Mouse (Mus musculus): ENCODE results near the gene 1700007K13Rik. TPM values are rescaled to one million over a fixed set of nuclear protein-coding genes. Genes with fewer than 3 reads are reported as not detected.
"Not testable (repeated sequence)": the region's sequence is repeated elsewhere in the genome, so short reads cannot be mapped to it uniquely, and the experiment has no call there.

Gene 1700007K13Rik
- polyA plus RNA-seq, 1 experiment from 2014 or later, result 3.6 TPM

GRCm38 (mm10) chr2:28496671-28497070 is 30.5 kb upstream of the 1700007K13Rik start, which contains the start of gene Gbgt1:
TSS of gene Gbgt1 (plus strand) at chr2:28496891.
- Histone ChIP-seq H3K27ac (replicated peaks) (no peak within 1 kb of the TSS), H3K9me3 (no peaks in the 10 kb centered on the region), H3K27me3 (no peaks in the 10 kb centered on the region), H3K4me1 (replicated peaks) (no peaks in the 10 kb centered on the region), H3K36me3 (no peaks in the 10 kb centered on the region), H3K4me3 (no peak within 1 kb of the TSS), H3K4me2 (no peak within 1 kb of the TSS), H3K9ac (no peak within 1 kb of the TSS)
- ATAC-seq (ENCODE audit: low FRiP score, low read depth), result no peak
- 79% methylated on average over 5 of the region's 5 CpGs for WGBS

GRCm38 (mm10) chr2:28495801-28496595 is 29.9 kb upstream of the 1700007K13Rik start:
- Histone ChIP-seq H3K9ac (no peak overlapping the region), H3K36me3 (no peaks in the 10 kb centered on the region), H3K4me3 (no peak overlapping the region), H3K9me3 (no peaks in the 10 kb centered on the region), H3K4me1 (replicated peaks) (no peaks in the 10 kb centered on the region), H3K4me2 (no peak overlapping the region), H3K27me3 (no peaks in the 10 kb centered on the region), H3K27ac (replicated peaks) (no peak overlapping the region)
- 81% methylated on average over 16 of the region's 16 CpGs for WGBS
- ATAC-seq (ENCODE audit: low FRiP score, low read depth), result no peak

- Histone ChIP-seq H3K9me3 (no peaks in the 10 kb centered on the region), H3K4me3 (no peak overlapping the region), H3K36me3 (no peaks in the 10 kb centered on the region), H3K4me1 (replicated peaks) (no peaks in the 10 kb centered on the region), H3K9ac (no peak overlapping the region), H3K27ac (replicated peaks) (no peak overlapping the region), H3K27me3 (no peaks in the 10 kb centered on the region), H3K4me2 (no peak overlapping the region)
- 87% methylated on average over 14 of the region's 14 CpGs for WGBS
- no peak for ATAC-seq (ENCODE audit: low FRiP score, low read depth)
Observed at GRCm38 (mm10) chr2:28495207-28495756, 29.1 kb upstream of the 1700007K13Rik start.

- Histone ChIP-seq H3K4me3 (no peak overlapping the region), H3K9ac (no peak overlapping the region), H3K9me3 (no peaks in the 10 kb centered on the region), H3K27me3 (no peaks in the 10 kb centered on the region), H3K27ac (replicated peaks) (no peak overlapping the region), H3K4me1 (replicated peaks) (no peaks in the 10 kb centered on the region), H3K4me2 (no peak overlapping the region), H3K36me3 (no peaks in the 10 kb centered on the region)
- no peak for ATAC-seq (ENCODE audit: low FRiP score, low read depth)
- 94% methylated on average over 2 of the region's 2 CpGs for WGBS
Observed at GRCm38 (mm10) chr2:28494521-28494920, 28.4 kb upstream of the 1700007K13Rik start.

GRCm38 (mm10) chr2:28483861-28484260 is 17.7 kb upstream of the 1700007K13Rik start:
- Histone ChIP-seq H3K9me3 (no peaks in the 10 kb centered on the region), H3K9ac (no peak overlapping the region), H3K27me3 (no peaks in the 10 kb centered on the region), H3K4me3 (no peak overlapping the region), H3K4me2 (no peak overlapping the region), H3K4me1 (replicated peaks) (no peaks in the 10 kb centered on the region), H3K36me3 (no peaks in the 10 kb centered on the region), H3K27ac (replicated peaks) (no peak overlapping the region)
- WGBS, result 78% methylated on average over 2 of the region's 2 CpGs
- ATAC-seq (ENCODE audit: low FRiP score, low read depth), result no peak

- Histone ChIP-seq H3K27me3 (no peaks in the 10 kb centered on the region), H3K9me3 (no peaks in the 10 kb centered on the region), H3K4me3 (no peak overlapping the region), H3K4me2 (0 out of 2 replicates have a peak overlapping the region, but pooled peaks have one; percentile 19), H3K27ac (replicated peaks) (no peak overlapping the region), H3K9ac (no peak overlapping the region), H3K4me1 (replicated peaks) (no peaks in the 10 kb centered on the region), H3K36me3 (no peaks in the 10 kb centered on the region)
- WGBS, result 84% methylated on average over 20 of the region's 20 CpGs
- ATAC-seq (ENCODE audit: low FRiP score, low read depth), result no peak
Observed at GRCm38 (mm10) chr2:28479208-28480204, 13.4 kb upstream of the 1700007K13Rik start.

GRCm38 (mm10) chr2:28477993-28478392 is 11.9 kb upstream of the 1700007K13Rik start:
- not testable (repeated sequence) for H3K4me3 ChIP-seq; ATAC-seq (ENCODE audit: low FRiP score, low read depth); H3K27ac ChIP-seq (replicated peaks); H3K4me1 ChIP-seq (replicated peaks); H3K4me2 ChIP-seq; H3K9me3 ChIP-seq; H3K9ac ChIP-seq; H3K27me3 ChIP-seq; H3K36me3 ChIP-seq
- 85% methylated on average over 5 of the region's 5 CpGs for WGBS

GRCm38 (mm10) chr2:28472011-28472410 is 5.9 kb upstream of the 1700007K13Rik start:
- H3K4me1 ChIP-seq (replicated peaks), result peaks cover 13% of the 10 kb centered on the region
- H3K27ac ChIP-seq (replicated peaks); H3K4me3 ChIP-seq; H3K4me2 ChIP-seq; H3K9me3 ChIP-seq; H3K27me3 ChIP-seq; ATAC-seq (ENCODE audit: low FRiP score, low read depth); H3K9ac ChIP-seq: not testable (repeated sequence)
- H3K36me3 ChIP-seq, result peaks cover 42% of the 10 kb centered on the region
- 93% methylated on average over 8 of the region's 8 CpGs for WGBS

GRCm38 (mm10) chr2:28470591-28470990 is 4.5 kb upstream of the 1700007K13Rik start:
- Histone ChIP-seq H3K4me2 (no peak overlapping the region), H3K27me3 (no peaks in the 10 kb centered on the region), H3K4me1 (replicated peaks) (peaks cover 22% of the 10 kb centered on the region), H3K9ac (no peak overlapping the region), H3K9me3 (peaks cover 8% of the 10 kb centered on the region; the same call in 1 of the 2 replicates), H3K4me3 (no peak overlapping the region), H3K27ac (replicated peaks) (no peak overlapping the region), H3K36me3 (peaks cover 42% of the 10 kb centered on the region)
- no peak for ATAC-seq (ENCODE audit: low FRiP score, low read depth)
- 94% methylated on average over 2 of the region's 2 CpGs for WGBS

GRCm38 (mm10) chr2:28469461-28469860 is 3.3 kb upstream of the 1700007K13Rik start:
- peaks cover 42% of the 10 kb centered on the region for H3K36me3 ChIP-seq
- H3K9ac ChIP-seq, result no peak overlapping the region
- peaks cover 22% of the 10 kb centered on the region for H3K4me1 ChIP-seq (replicated peaks)
- WGBS, result 98% methylated on average over 14 of the region's 14 CpGs
- no peak overlapping the region for H3K27ac ChIP-seq (replicated peaks)
- peaks cover 8% of the 10 kb centered on the region; the same call in 1 of the 2 replicates for H3K9me3 ChIP-seq
- no peak overlapping the region for H3K4me2 ChIP-seq
- H3K27me3 ChIP-seq, result no peaks in the 10 kb centered on the region
- no peak overlapping the region for H3K4me3 ChIP-seq
- ATAC-seq (ENCODE audit: low FRiP score, low read depth), result no peak

- H3K9ac ChIP-seq, result peak overlapping the region; percentile 95
- no peak for ATAC-seq (ENCODE audit: low FRiP score, low read depth)
- peak overlapping the region; percentile 88 for H3K4me3 ChIP-seq
- H3K4me1 ChIP-seq (replicated peaks), result peaks cover 22% of the 10 kb centered on the region
- peak overlapping the region; percentile 75 for H3K4me2 ChIP-seq
- 0 out of 2 replicates have a peak overlapping the region, but pooled peaks have one; percentile 46 for H3K27ac ChIP-seq (replicated peaks)
- H3K36me3 ChIP-seq, result peaks cover 42% of the 10 kb centered on the region
- H3K27me3 ChIP-seq, result no peaks in the 10 kb centered on the region
- H3K9me3 ChIP-seq, result peaks cover 7% of the 10 kb centered on the region; the same call in 1 of the 2 replicates
- 54% methylated on average over 18 of the region's 18 CpGs for WGBS
Observed at GRCm38 (mm10) chr2:28468486-28469225, 2.5 kb upstream of the 1700007K13Rik start.

Data from hindbrain, embryonic 15.5 days (tissue).